Mouse (Mus musculus): Measurements from ENCODE around the gene Rad51d.

DNA sequence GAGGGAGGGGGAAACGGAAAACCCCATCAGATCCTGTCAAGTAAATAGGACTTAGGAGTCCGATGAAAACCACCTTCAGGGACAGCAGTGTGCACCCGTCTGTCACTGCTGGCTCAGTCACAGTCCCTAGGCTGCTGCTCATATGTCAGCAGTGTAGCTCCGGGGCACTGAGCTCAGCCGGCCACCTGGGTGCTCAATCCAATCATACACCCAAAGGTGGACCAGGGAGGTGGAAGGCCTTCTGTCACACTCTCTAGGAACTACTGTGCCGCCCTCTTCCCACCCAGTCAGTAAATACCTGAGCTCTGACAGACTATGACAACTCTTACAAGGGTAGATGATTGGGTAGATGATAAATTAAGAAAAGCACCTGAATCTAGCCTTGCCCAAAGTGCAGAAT, 29.7 kb downstream of the Rad51d start:
- no peak for TF ChIP-seq CTCF (IDR thresholded peaks at IDR 0.05; ENCODE audit: extremely low read depth, insufficient read length, insufficient replicate concordance, low read depth, low read length)
- TF ChIP-seq POLR2A (IDR thresholded peaks at IDR 0.05; ENCODE audit: low read depth, low read length) = no peak
